Mouse (Mus musculus) hindbrain, postnatal 0 days (tissue): Measurements from ENCODE around the gene Gm20458. TPM values are rescaled to one million over a fixed set of nuclear protein-coding genes. Genes with fewer than 3 reads are reported as not detected.

ENCODE experiments used
- ATAC-seq: fragments of 200-750 bp; cut with Nextera tagmentation; 2 replicates; pipeline ENCODE4 v1.8.0; 2017; ENCODE audit warnings: mild to moderate bottlenecking, moderate TSS enrichment, moderate library complexity
- DNase-seq: peaks from one replicate; pipeline ENCODE4 v3.0.0-alpha.2; 2015; ENCODE audit warnings: low spot score
- H3K27ac ChIP-seq: fragments of 300-500 bp; sonication (generic); 2 replicates; pipeline ENCODE4 v1.5.1; 2014; ENCODE audit warnings: mild to moderate bottlenecking
- H3K27me3 ChIP-seq: fragments of 300-500 bp; sonication (generic); 2 replicates; pipeline ENCODE4 v1.6.1; 2014; ENCODE audit warnings: low read length, mixed read lengths; ENCODE audit not compliant: insufficient read depth
- H3K36me3 ChIP-seq: fragments of 300-500 bp; sonication (generic); 2 replicates; pipeline ENCODE4 v1.6.1; 2014; ENCODE audit warnings: low read length, mixed read lengths; ENCODE audit not compliant: insufficient read depth
- H3K4me1 ChIP-seq: fragments of 300-500 bp; sonication (generic); 2 replicates; pipeline ENCODE4 v1.6.1; 2014; ENCODE audit warnings: antibody characterized with exemption, low read length, mixed read lengths; ENCODE audit not compliant: insufficient read depth
- H3K4me2 ChIP-seq: fragments of 300-500 bp; sonication (generic); 2 replicates; pipeline ENCODE4 v1.6.1; 2014; ENCODE audit warnings: low read depth, mild to moderate bottlenecking, low read length, moderate library complexity, mixed read lengths
- H3K4me3 ChIP-seq: fragments of 300-500 bp; sonication (generic); 2 replicates; pipeline ENCODE4 v1.5.1; 2014; ENCODE audit warnings: low read length
- H3K9ac ChIP-seq: fragments of 300-500 bp; sonication (generic); replicated peaks from 2 replicates; pipeline ENCODE4 v1.6.1; 2014; ENCODE audit warnings: mild to moderate bottlenecking, low read length, moderate library complexity, mixed read lengths
- H3K9me3 ChIP-seq: fragments of 300-500 bp; sonication (generic); 2 replicates; pipeline ENCODE4 v1.6.1; 2016; ENCODE audit warnings: low read length, mixed read lengths
- CTCF ChIP-seq: IDR thresholded peaks from 2 replicates; pipeline ENCODE4 v1.5.1; 2016; ENCODE audit warnings: antibody characterized with exemption, control low read depth, low read depth
- WGBS: fragments of 180-500 bp; shearing (Covaris S2); extraction: QIAGEN DNeasy Blood & Tissue Kit; methylation state at CpG from one replicate; pipeline ENCODE4 v1.1.7; 2014; 5-methylcytosine and 5-hydroxymethylcytosine counted together
- polyA plus RNA-seq: library from polyadenylated mRNA; unstranded; fragments of >200 nt; fragmentation: Nextera tagmentation; extraction: Ambion mirVana; gene quantifications from 2 replicates; pipeline ENCODE4 v1.2.1, GENCODE M21; 2015
- total RNA-seq: library from RNA; depleted of rRNA; stranded (reverse); fragments of >200 nt; gene quantifications from 2 replicates; pipeline ENCODE4 v1.2.3, GENCODE M21; 2014

The Gm20458 gene
- total and polyA plus RNA-seq, 2 experiments from 2014 or later: 9.6 to 34.4 TPM

- DNase-seq: no peak
- Histone ChIP-seq H3K27me3 (no peaks in the 10 kb centered on the region), H3K9ac (peak within 1 kb of the TSS; percentile 29; the same call in 1 of the 2 replicates), H3K4me1 (peaks cover 2% of the 10 kb centered on the region; the same call in 1 of the 2 replicates), H3K4me3 (peak within 1 kb of the TSS; percentile 9; the same call in 1 of the 2 replicates), H3K27ac (no peak within 1 kb of the TSS), H3K36me3 (no peaks in the 10 kb centered on the region), H3K9me3 (no peaks in the 10 kb centered on the region), H3K4me2 (peak within 1 kb of the TSS; percentile 41)
- TF ChIP-seq CTCF: peak; percentile 46
- WGBS: 4% methylated on average over 7 of the region's 7 CpGs
- no peak for ATAC-seq
Observed at GRCm38 (mm10) chr2:164456864-164457300, 3.9 kb upstream of the Gm20458 start, which contains the start of gene Sys1. Gene Sys1, plus strand, starts transcription at chr2:164456964.

GRCm38 (mm10) chr2:164457942-164458341, 2.8 kb upstream of the Gm20458 start:
- DNase-seq (no peak), ATAC-seq (no peak)
- Histone ChIP-seq H3K4me1 (peaks cover 5% of the 10 kb centered on the region; the same call in 1 of the 2 replicates), H3K36me3 (0 out of 2 replicates have a peak, but pooled peaks cover under 1% of the 10 kb centered on the region), H3K4me2 (no peak overlapping the region), H3K27ac (no peak overlapping the region), H3K9me3 (no peaks in the 10 kb centered on the region), H3K9ac (no peak overlapping the region), H3K27me3 (no peaks in the 10 kb centered on the region), H3K4me3 (no peak overlapping the region)
- WGBS: 58% methylated on average over 7 of the region's 7 CpGs
- no peak for TF ChIP-seq CTCF

- Histone ChIP-seq H3K27ac (no peak overlapping the region), H3K36me3 (0 out of 2 replicates have a peak, but pooled peaks cover 6% of the 10 kb centered on the region), H3K4me1 (peaks cover 5% of the 10 kb centered on the region; the same call in 1 of the 2 replicates), H3K9me3 (no peaks in the 10 kb centered on the region), H3K4me2 (no peak overlapping the region), H3K4me3 (no peak overlapping the region), H3K27me3 (no peaks in the 10 kb centered on the region), H3K9ac (no peak overlapping the region)
- no peak for TF ChIP-seq CTCF
- DNase-seq (no peak), ATAC-seq (no peak)
- 86% methylated on average over 8 of the region's 8 CpGs for WGBS
Observed at GRCm38 (mm10) chr2:164458535-164458934, 2.2 kb upstream of the Gm20458 start.

- ATAC-seq (no peak), DNase-seq (no peak)
- no peak overlapping the region for H3K9ac ChIP-seq
- H3K27me3 ChIP-seq: no peaks in the 10 kb centered on the region
- peaks cover 33% of the 10 kb centered on the region for H3K36me3 ChIP-seq
- H3K4me3 ChIP-seq: no peak overlapping the region
- no peak overlapping the region for H3K4me2 ChIP-seq
- no peak for TF ChIP-seq CTCF
- H3K27ac ChIP-seq: no peak overlapping the region
- H3K9me3 ChIP-seq: no peaks in the 10 kb centered on the region
- 0 out of 2 replicates have a peak, but pooled peaks cover 5% of the 10 kb centered on the region for H3K4me1 ChIP-seq
Observed at GRCm38 (mm10) chr2:164465161-164465560, 4.4 kb downstream of the Gm20458 start.

- Histone ChIP-seq H3K4me1 (0 out of 2 replicates have a peak, but pooled peaks cover 4% of the 10 kb centered on the region), H3K36me3 (peaks cover 33% of the 10 kb centered on the region), H3K9me3 (no peaks in the 10 kb centered on the region), H3K9ac (no peak overlapping the region), H3K4me2 (no peak overlapping the region), H3K4me3 (no peak overlapping the region), H3K27me3 (no peaks in the 10 kb centered on the region), H3K27ac (no peak overlapping the region)
- no peak for TF ChIP-seq CTCF
- ATAC-seq (no peak), DNase-seq (no peak)
- 88% methylated on average over 5 of the region's 5 CpGs for WGBS
Observed at GRCm38 (mm10) chr2:164466787-164467186, 6.0 kb downstream of the Gm20458 start.

GRCm38 (mm10) chr2:164470254-164470653, 9.5 kb downstream of the Gm20458 start:
- Histone ChIP-seq H3K36me3 (peaks cover 32% of the 10 kb centered on the region), H3K27me3 (no peaks in the 10 kb centered on the region), H3K9me3 (no peaks in the 10 kb centered on the region), H3K4me2 (no peak overlapping the region), H3K4me3 (no peak overlapping the region), H3K9ac (no peak overlapping the region), H3K27ac (no peak overlapping the region), H3K4me1 (no peaks in the 10 kb centered on the region)
- ATAC-seq: no peak
- TF ChIP-seq CTCF: peak; percentile 70
- DNase-seq: peak; percentile 71
- WGBS: 36% methylated on average over 10 of the region's 10 CpGs

GRCm38 (mm10) chr2:164473624-164474023, 12.9 kb downstream of the Gm20458 start, which contains the start of gene Trp53tg5:
Gene Trp53tg5, minus strand, starts transcription at chr2:164473724.
- TF ChIP-seq CTCF: no peak
- H3K4me2 ChIP-seq: no peak within 1 kb of the TSS
- WGBS: 87% methylated on average over 6 of the region's 6 CpGs
- ATAC-seq: no peak
- H3K9ac ChIP-seq: no peak within 1 kb of the TSS
- no peak within 1 kb of the TSS for H3K27ac ChIP-seq
- H3K36me3 ChIP-seq: peaks cover 26% of the 10 kb centered on the region
- H3K4me3 ChIP-seq: no peak within 1 kb of the TSS
- H3K4me1 ChIP-seq: no peaks in the 10 kb centered on the region
- no peak for DNase-seq
- no peaks in the 10 kb centered on the region for H3K27me3 ChIP-seq
- H3K9me3 ChIP-seq: no peaks in the 10 kb centered on the region
